In the genomic region with DNA sequence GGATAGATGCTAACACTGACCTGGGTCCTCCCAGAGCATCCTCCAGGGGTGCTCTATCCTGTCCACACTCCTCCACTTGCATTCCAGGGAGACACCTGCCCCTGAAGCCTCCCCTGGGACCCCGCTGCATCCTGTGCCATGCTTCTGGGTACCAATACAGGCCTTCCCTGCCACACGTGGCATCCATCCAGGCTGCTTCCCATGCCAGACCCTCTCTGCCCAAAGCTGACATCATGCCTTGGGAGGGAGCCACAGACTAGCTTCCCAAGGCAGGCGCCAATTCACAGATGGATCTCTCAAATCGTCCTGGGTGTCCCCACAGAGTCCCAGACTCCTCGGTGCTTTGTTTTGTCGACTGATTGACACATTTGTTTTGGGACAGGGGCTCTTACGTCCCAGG, we compare ENCODE assay signal across 10 mouse cellular contexts. TPM values are rescaled to one million over a fixed set of nuclear protein-coding genes. Genes with fewer than 3 reads are reported as not detected.
DNase-seq lines count a peak whose midpoint lies in the region; ATAC-seq lines count a peak whose summit lies in the region.
"Had no signal": no experiment of that assay in that cellular context is flagged by ENCODE, and none has a peak within 500 bp of the region (broad histone marks: within the 10 kb centered on the region; RNA-seq: fewer than 3 reads in every experiment).

No protein-coding gene starts in this region.

- H3K27ac ChIP-seq in kidney, embryonic 14.5 days (ENCODE audit: low read depth, low read length): no peak overlapping the region
- no peak overlapping the region for H3K27ac ChIP-seq in kidney, embryonic 15.5 days
- H3K27ac ChIP-seq: limb, embryonic 13.5 days had no signal

- 0 out of 2 replicates have a peak, but pooled peaks cover 6% of the 10 kb centered on the region for H3K4me1 ChIP-seq in kidney, embryonic 14.5 days (ENCODE audit: control insufficient read depth, insufficient read depth, low read length)
- 0 out of 2 replicates have a peak, but pooled peaks cover 3% of the 10 kb centered on the region for H3K4me1 ChIP-seq in kidney, embryonic 15.5 days

- H3K9ac ChIP-seq in kidney, embryonic 14.5 days (ENCODE audit: low read depth, low read length): no peak overlapping the region
- no peak overlapping the region for H3K9ac ChIP-seq in kidney, embryonic 15.5 days
- H3K9ac ChIP-seq: limb, embryonic 13.5 days had no signal

- H3K4me3 ChIP-seq in kidney, embryonic 14.5 days (ENCODE audit: low read length): no peak overlapping the region
- no peak overlapping the region for H3K4me3 ChIP-seq in kidney, embryonic 15.5 days (replicated peaks)
- H3K4me3 ChIP-seq: limb, embryonic 13.5 days had no signal

- no peak overlapping the region for H3K4me2 ChIP-seq in kidney, embryonic 14.5 days (replicated peaks; ENCODE audit: low read depth, low read length)
- no peak overlapping the region for H3K4me2 ChIP-seq in kidney, embryonic 15.5 days
- H3K4me2 ChIP-seq: limb, embryonic 13.5 days had no signal

- WGBS in kidney, embryonic 14.5 days: 76% methylated on average over 7 of the region's 7 CpGs
- 72% methylated on average over 7 of the region's 7 CpGs for WGBS in kidney, embryonic 15.5 days

- ATAC-seq in kidney, embryonic 14.5 days (ENCODE audit: low FRiP score, low TSS enrichment): no peak
- ATAC-seq in kidney, embryonic 15.5 days (replicated peaks; ENCODE audit: low FRiP score): no peak

- peaks cover 26% of the 10 kb centered on the region for H3K36me3 ChIP-seq in kidney, embryonic 14.5 days (ENCODE audit: control insufficient read depth, insufficient read depth, low read length)
- peaks cover 50% of the 10 kb centered on the region for H3K36me3 ChIP-seq in kidney, embryonic 15.5 days

- no peaks in the 10 kb centered on the region for H3K9me3 ChIP-seq in kidney, embryonic 14.5 days (ENCODE audit: control insufficient read depth, low read length)
- H3K9me3 ChIP-seq in kidney, embryonic 15.5 days (replicated peaks): no peaks in the 10 kb centered on the region
- H3K9me3 ChIP-seq: limb, embryonic 13.5 days had no signal

- H3K27me3 ChIP-seq in kidney, embryonic 14.5 days (ENCODE audit: control insufficient read depth, insufficient read depth, low read length): no peaks in the 10 kb centered on the region
- no peaks in the 10 kb centered on the region for H3K27me3 ChIP-seq in kidney, embryonic 15.5 days
- H3K27me3 ChIP-seq: limb, embryonic 13.5 days had no signal

- peak; percentile 36 for DNase-seq in kidney, postnatal 14 days
- peak; percentile 96 for DNase-seq in cerebellum, adult 18-20 months
- DNase-seq in heart, postnatal 10 days: peak; percentile 81 to 85
- DNase-seq in lung, postnatal 14 days: peak; percentile 68
- no peak for DNase-seq in embryo, embryonic 10.5 days (ENCODE audit: low spot score)
- no peak for DNase-seq in thymus, postnatal 25 days

- intact Hi-C loops in heart, postnatal 10 days (cut with DNase I): no loop called here

RNA-seq across cellular contexts. Expression of a gene that starts 21.4 kb away (rescaled TPM):
- polyA plus RNA-seq in kidney, embryonic 14.5 days (2014; fragmentation: Nextera tagmentation; extraction: Ambion mirVana): 3.7 and 4.4 TPM in 2 replicates
- 10 to 100 TPM; 14.6 to 16.0 TPM for total RNA-seq in heart, postnatal 10 days (2021)
- polyA plus RNA-seq in kidney, embryonic 15.5 days (2015; fragmentation: Nextera tagmentation; extraction: Ambion mirVana): 3.9 and 4.2 TPM in 2 replicates

RNA-seq across cellular contexts. Expression of a gene that starts 29.1 kb away (rescaled TPM):
- 0.14 TPM in 1 of 2 replicates, not detected in the other for polyA plus RNA-seq in kidney, embryonic 14.5 days (2014; fragmentation: Nextera tagmentation; extraction: Ambion mirVana)
- not detected for total RNA-seq in heart, postnatal 10 days (2021)
- polyA plus RNA-seq in kidney, embryonic 15.5 days (2015; fragmentation: Nextera tagmentation; extraction: Ambion mirVana): 0.32 TPM in 2 replicates
- total RNA-seq: MEL had no signal

RNA-seq across cellular contexts. Expression of a gene that starts 50.3 kb away (rescaled TPM):
- polyA plus RNA-seq in kidney, embryonic 14.5 days (2014; fragmentation: Nextera tagmentation; extraction: Ambion mirVana): 309 and 333 TPM in 2 replicates
- 10 to 100 TPM; 37.6 to 39.8 TPM for total RNA-seq in heart, postnatal 10 days (2021)
- polyA plus RNA-seq in kidney, embryonic 15.5 days (2015; fragmentation: Nextera tagmentation; extraction: Ambion mirVana): 292 and 299 TPM in 2 replicates

Comparison
In these comparisons a context has a peak if more than half of its experiments do, and no peak if none do; other contexts are left out.
1. DNase-seq: peak in kidney, postnatal 14 days (single experiment), cerebellum, adult 18-20 months (2 of 2), heart, postnatal 10 days (2 of 2) and lung, postnatal 14 days (single experiment); none in embryo, embryonic 10.5 days (single experiment) and thymus, postnatal 25 days (single experiment).